Mouse (Mus musculus) T-helper 2 cell (primary cell): ENCODE measurements around the gene Fkbp5.

Experiments
- in situ Hi-C: fragments of 300-600 bp; cut with MboI, MseI; formaldehyde crosslinking; loops from one replicate; pipeline ENCODE4 v1.15.1; 2025; ENCODE audit warnings: high pct_unique_total_duplicates

Gene Fkbp5

GRCm38 (mm10) chr17:28524009-28524695 lies 6.8 kb upstream of the Fkbp5 start:
- in situ Hi-C loops: no loop called here

- in situ Hi-C loops: no loop called here
Observed at GRCm38 (mm10) chr17:28523355-28524008, 6.2 kb upstream of the Fkbp5 start.

- in situ Hi-C loops: no loop called here
Observed at GRCm38 (mm10) chr17:28522623-28523354, 5.5 kb upstream of the Fkbp5 start.

- in situ Hi-C loops: no loop called here
Observed at GRCm38 (mm10) chr17:28521920-28522319, 4.6 kb upstream of the Fkbp5 start.

DNA sequence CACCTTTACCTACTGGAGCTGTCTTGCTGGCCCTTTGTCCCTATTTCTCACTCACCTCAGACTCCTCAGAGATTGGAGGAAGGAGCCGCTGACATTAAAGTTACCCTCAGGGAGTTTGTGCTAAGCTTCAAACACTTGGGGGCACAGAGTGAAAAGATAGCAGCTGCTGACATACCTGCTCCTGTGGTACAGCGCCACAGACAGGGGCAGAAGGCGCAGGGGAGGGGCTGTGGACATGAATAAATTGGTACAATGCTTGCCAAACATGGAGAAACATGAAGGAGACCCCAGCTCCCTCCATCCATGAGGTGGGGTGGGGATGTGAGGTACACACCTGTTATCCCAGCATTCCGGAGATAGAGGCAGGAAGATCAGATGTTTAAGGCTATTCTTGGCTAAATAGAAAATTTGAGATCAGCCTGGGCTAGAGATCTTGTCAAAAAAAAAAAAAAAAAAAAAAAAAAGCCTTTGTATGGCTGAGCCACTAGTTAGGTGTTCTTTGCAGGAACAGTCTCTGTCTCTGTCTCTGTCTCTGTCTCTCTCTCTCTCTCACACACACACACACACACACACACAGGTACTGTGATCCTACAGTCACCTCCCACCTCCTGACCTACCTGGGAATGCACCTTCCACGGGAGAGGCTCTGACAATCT lies 3.9 kb upstream of the Fkbp5 start:
- in situ Hi-C loops: no loop called here

DNA sequence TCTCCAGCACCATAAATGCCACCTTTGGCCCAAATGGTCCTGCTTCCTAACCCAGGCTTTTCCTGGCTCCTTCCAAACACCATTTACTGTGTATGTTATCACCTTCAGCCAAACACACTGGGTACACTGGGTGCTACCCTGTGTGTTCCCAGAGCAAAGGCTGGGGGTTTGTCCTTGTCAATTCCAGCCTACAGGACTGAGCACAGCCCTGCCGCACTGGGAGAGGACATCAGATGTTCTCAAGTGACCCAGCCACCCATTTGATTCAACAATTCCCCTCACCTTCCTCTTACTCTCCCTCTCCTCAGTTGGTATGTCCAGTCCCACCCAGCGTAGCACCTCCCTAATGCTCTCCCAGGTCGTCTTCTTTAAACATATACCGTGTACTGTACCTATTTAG lies 3.2 kb upstream of the Fkbp5 start:
- in situ Hi-C loops: no loop called here

GRCm38 (mm10) chr17:28519827-28520226 lies 2.5 kb upstream of the Fkbp5 start:
- in situ Hi-C loops: loop anchor here (10.0 kb wide), 1 partner anchor 295 kb away; no protein-coding TSS in a partner anchor

- in situ Hi-C loops: loop anchor here (10.0 kb wide), 1 partner anchor 294 kb away; no protein-coding TSS in a partner anchor
Observed at GRCm38 (mm10) chr17:28518615-28519071, 1.3 kb upstream of the Fkbp5 start.

- in situ Hi-C loops: loop anchor here (10.0 kb wide), 1 partner anchor 293 kb away; no protein-coding TSS in a partner anchor
Observed at GRCm38 (mm10) chr17:28517956-28518614, 758 bp upstream of the Fkbp5 start.

- in situ Hi-C loops: loop anchor here (10.0 kb wide), 1 partner anchor 292 kb away; no protein-coding TSS in a partner anchor
Observed at GRCm38 (mm10) chr17:28516881-28517280, 446 bp downstream of the Fkbp5 start.

DNA sequence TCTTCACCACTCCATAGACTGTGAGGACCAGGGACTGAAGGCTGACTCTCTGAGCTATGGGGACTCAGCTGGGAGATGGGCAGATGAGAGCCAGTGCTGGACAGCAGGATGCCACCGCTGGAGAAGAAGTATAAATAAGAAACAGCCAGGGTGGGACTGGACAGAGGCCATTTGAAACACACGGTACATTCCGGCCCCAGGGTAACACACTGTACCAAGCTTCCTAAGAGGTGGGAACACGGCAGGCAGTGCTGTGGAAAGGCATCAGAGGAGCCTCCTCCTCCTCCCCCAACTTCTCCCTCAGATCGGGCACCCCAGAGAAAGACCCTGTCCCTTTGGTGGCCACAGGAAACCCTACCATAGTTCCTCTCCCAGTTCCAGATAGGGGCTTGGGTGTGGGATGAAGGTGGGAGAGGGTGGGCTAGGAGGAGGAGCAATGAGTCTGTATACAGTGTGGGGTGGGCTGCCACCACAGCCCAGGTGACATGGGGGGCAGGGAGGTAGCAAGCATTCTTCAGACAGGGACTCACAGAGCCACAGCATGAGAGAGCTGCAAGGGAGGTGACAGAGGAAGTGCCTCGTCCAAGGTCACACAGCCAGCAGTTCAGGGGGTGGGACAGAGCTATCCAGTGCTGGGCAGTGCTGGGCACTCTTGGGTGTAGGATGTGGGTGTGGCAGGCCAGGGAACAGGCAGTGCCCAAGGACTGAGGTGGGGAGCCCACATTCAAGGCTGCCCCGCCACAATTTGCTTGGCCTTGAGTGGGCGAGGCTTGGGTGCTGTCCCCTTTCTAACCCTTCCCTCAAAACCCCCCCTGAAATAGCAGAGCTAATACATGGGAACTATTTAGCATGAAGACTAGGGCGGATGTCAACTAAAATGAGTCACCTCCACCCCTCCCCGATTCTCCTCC lies 1.6 kb downstream of the Fkbp5 start:
- in situ Hi-C loops: loop anchor here (10.0 kb wide), 1 partner anchor 291 kb away; no protein-coding TSS in a partner anchor

- in situ Hi-C loops: loop anchor here (10.0 kb wide), 1 partner anchor 290 kb away; no protein-coding TSS in a partner anchor
Observed at GRCm38 (mm10) chr17:28514555-28514954, 2.8 kb downstream of the Fkbp5 start.

DNA sequence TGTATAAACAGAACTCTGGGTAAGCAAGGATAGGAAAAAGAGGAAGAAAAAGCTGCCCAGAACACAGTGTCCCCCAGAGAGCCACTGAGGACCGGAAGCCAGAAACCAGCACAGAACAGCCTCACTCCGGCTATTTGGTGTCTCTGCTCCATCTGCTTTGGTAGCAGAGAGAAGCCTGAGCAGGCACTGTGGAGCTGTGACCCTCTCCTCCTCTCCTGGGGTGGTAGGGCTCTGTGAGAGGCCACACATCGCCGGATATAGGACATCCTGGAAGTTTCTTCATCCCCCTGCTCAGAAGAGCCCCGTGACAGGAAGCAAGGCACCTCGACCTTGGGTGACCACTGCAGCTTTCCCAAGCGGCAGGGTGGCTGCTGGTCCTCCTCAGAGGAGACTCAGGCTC lies 3.5 kb downstream of the Fkbp5 start:
- in situ Hi-C loops: loop anchor here (10.0 kb wide), 1 partner anchor 289 kb away; no protein-coding TSS in a partner anchor

DNA sequence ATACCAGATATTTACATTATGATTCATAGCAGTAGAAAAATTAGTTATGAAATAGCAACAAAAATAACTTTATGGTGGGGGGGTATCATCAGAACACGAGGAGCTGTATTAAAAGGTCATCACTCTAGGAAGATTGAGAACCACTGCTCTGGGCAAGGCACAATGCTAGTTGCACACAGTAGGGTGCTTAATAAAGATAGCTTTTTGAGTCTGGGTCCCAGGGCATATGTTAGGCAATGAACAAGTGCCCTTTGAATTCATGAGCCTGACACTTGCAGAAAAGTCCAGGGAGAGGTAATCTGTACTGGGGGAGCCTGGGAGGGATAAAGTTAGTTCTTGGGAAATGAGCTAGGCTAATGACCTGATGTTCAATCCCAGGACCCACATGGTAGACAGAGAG lies 4.0 kb downstream of the Fkbp5 start:
- in situ Hi-C loops: loop anchor here (10.0 kb wide), 1 partner anchor 289 kb away; no protein-coding TSS in a partner anchor

DNA sequence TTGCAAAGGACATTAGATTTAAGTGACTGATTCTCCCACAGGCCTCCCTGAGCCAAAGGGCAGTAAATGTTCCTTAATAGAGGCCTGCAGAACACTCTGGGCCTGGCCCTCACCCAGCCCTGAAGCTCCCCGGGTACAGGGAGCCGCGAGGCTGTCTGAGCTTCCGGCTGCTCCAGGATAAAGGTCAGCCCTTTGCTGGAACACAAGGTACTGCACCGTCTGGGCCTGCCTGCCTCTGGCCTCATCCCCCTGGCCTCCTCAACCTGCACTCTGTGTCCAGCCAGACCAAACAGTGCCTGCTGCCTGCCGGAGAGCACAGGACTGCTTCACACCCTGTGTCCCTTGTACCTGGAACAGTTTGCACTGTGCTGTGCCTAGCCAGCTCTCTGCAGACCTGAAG lies 4.6 kb downstream of the Fkbp5 start:
- in situ Hi-C loops: loop anchor here (10.0 kb wide), 1 partner anchor 288 kb away; no protein-coding TSS in a partner anchor

GRCm38 (mm10) chr17:28511616-28512541 lies 5.4 kb downstream of the Fkbp5 start:
- in situ Hi-C loops: loop anchor here (10.0 kb wide), 1 partner anchor 287 kb away; no protein-coding TSS in a partner anchor

- in situ Hi-C loops: loop anchor here (10.0 kb wide), 1 partner anchor 286 kb away; no protein-coding TSS in a partner anchor
Observed at GRCm38 (mm10) chr17:28510445-28511342, 6.6 kb downstream of the Fkbp5 start.
